Mouse (Mus musculus) hindlimb bud, embryonic 11.5 days (tissue): ENCODE results near the gene Hnrnpa3.

ENCODE experiments used
- DNase-seq: peaks from one replicate; pipeline ENCODE4 v3.0.0-alpha.2; 2012; ENCODE audit warnings: low read depth, low spot score; ENCODE audit errors: extremely low spot score

Gene Hnrnpa3

DNA sequence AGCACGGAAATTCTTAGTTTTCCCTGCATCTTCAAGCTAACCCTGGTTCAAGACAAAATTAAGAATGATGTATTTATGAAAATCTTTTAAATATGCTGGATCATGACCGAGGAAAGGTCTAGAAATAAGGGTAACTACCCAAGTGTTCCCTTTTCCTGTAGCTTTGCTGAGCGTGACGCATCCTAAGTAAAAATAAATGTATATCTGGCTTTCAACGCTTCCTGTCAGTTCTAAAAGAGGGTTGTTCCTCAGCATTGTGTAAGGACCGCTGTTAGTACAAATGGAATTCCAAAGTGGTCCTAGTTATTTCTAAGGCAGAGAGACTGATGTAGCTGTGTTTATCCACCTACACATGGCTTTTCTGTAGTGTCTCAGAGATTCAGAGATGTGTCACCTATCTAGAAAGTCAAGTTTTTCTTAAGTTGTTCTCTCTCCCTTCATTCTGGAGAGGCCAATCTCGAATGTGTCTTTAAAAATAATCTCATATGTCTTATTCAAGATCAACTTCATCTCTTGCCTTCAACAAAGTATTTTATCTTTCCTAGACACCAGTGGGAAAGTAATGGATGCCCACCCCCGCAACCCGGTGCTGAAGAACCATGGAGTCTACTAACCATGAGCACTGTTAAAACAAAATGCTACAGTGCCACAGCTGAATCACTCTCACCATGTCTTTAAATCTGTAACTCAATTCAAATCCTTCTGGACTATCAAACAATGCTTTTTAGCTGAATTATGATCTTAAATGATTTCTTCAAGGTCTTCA lies 42.9 kb downstream of the Hnrnpa3 start:
- no peak for DNase-seq

DNA sequence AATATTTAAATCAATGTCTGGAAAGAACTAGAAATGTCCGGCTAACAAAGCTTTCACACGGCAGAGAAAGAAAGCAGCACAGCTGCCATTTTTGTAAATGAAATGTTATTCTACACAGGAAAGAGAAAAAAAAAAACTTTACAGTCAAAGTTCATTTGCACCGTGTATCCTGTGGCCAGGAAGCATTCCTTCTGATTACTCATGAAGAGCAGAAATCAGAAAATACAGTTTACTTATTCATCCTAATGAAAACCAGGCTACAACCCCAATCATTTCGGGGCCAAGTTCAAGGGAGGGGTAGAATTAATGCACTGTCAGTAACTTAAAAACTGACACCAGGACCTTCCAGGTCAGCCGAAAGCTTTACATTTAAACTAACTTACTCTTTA lies 43.5 kb downstream of the Hnrnpa3 start:
- DNase-seq: no peak

DNA sequence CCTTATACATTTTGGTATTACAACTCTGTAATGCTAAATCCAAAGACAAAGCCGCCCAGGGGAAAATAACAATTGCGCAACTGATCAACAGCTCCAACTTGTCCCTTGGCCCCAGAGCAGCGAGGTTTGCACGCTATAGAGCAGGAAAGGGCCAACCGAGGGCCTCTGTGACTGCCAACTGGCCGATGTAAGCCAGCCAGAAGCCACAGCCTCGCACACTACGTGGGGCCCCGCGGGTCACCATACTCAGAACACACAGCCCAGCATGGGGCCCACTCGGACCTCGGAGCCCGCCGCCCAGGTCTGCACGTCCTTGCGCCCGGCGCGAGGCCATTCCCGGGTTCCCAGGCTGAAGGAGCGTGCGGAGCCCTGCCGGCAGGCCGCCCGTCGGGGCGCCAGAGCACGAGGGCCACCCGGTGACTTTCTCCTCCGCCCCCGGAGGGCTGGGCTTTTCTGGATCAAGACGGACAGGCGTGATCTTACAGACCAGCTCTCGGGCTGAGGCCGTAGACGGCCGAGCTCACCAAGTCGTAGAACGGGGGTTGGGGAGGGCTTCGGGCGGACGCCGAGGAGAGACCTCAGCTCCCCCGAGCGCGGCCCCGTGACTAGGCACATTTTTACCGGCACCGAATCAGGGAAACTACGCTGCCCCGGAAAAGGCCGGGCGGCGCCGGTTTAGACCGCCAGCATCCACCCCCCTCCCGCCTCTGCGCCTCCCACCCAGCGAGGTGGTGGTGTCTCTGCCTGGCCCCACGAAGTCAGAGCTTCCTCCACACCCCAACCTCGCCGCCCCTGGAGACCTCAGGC lies 44.5 kb downstream of the Hnrnpa3 start:
- DNase-seq: peak; percentile 73

DNA sequence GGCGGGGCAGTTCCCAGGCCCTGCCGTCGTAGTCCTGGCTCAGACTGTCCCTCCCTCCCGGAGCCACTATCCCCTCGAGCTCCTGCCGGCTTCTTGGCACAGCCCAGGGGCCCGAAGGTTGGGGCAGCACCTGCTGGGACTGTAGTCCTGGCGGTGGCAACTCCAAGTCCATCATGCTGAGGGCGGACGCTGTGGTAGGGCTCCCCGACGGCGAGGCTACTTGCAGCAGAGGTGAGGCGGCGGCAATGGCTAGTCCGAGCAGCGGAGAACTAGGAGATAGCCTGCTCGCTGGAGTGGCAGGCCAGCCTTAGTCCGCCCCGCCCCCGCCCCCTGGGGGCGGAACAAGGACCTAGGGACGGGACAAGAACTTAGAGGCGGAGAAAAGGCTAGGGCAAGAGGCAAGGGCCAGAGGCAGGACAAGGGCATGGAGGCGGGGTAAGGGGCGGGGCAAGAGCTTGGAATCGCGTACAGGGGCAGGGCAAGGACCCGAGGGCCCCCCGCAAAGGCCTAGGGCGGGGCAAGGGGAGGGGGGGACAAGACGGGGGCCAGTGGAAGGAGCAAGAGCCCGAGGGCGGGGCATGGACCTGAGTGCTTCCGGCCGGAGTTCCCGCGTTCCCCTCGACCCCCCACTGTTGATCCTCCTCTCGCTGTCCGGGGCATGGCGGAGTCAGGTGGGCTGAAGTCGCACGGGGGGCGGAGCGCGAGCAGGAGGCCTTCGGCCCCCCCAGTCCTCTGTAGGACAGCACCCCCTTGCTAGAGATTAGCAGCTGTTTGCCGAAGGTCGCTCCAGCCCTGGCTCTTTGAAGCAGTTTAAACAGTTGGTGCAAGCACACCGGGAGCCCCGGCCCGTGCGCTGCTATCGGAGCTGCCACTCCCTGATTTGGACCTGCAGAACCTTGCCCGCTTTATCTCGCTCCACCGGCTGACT lies 45.4 kb downstream of the Hnrnpa3 start, which contains the start of gene Nfe2l2:
Gene Nfe2l2 (minus strand): TSS at position 408 of the 928 bp plus-strand sequence.
- DNase-seq: peak; percentile 89

DNA sequence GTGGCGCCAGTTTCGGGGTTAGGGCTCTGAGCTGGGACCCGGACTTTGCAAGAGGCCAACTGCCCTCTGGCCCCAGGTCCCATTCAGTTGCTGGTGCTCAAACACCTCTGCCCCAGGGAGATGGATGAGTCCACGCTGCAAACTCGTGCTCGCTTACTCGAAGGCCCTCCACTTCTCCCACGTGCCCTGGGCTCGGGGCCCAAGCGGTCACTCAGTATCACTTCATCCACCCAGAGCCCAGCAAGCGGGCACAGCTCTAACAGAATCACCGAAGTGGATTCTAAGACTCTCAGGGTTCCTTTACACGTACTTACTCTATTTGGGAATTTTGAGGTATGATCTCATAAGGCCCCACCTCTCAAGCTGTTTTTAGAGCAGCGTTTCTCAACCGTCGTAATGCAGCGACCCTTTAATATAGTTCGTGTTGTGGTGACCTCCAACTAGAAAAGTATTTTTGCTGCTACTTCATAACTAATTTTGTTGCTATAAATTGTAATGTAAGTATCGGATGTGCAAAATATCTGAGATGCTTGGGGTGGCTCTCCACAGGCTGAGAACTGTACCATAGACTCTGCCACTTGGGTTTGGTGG lies 46.2 kb downstream of the Hnrnpa3 start:
- no peak for DNase-seq

DNA sequence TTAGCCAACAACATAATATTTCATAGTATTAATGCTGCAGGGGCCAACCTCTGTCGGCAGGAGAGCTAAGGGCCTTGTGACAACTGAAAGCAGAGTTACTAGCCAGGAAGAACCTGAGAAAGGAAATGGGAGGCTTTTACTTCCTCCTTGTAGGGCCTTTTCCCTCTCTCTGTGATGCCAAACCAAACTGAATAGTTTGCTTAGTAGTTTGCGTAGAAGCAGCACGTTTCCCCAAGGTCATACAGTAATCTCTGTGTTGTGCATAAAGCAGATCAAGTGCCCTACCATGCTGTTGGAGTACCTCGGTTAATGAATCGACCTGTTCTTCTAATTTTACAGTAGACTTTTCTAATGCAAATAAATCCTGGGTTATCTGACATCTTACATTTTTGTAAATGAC lies 47.4 kb downstream of the Hnrnpa3 start:
- DNase-seq: no peak

DNA sequence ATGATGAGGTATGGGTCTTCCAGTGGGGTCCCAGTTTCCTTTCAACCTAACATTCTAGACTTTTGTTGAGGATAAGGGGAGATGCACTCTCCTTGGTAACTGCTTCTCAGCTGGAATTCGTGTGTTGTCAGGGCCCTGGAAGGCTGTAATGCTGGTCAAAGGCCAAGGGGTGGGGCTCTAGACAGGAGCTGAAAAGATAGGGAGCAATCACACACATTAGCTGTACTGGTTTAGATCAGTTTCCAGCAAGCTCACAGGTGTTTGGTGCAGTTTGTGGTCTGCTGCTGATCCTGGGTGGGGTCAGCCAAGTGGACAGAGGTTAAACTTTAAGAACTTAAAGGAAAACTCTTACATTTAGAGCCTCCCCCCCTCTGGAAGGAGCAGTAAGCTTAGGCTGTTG lies 48.4 kb downstream of the Hnrnpa3 start:
- DNase-seq: no peak

DNA sequence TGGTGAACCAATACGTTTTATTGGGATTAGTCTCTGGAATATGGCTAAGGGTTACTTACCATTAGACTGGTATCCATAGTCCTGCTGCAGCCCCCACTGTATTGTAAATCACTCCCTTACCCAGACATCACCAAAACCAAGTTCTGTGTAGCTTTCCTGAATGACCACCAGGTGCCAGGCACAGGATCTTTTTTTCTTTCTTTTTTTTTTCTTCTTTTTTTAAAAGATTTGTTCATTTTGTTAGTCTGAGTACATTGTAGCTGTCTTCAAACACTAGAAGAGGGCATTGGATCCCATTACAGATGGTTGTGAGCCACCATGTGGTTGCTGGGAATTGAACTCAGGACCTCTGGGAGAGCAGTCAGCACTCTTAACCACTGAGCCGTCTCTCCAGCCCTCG lies 54.0 kb downstream of the Hnrnpa3 start:
- no peak for DNase-seq

DNA sequence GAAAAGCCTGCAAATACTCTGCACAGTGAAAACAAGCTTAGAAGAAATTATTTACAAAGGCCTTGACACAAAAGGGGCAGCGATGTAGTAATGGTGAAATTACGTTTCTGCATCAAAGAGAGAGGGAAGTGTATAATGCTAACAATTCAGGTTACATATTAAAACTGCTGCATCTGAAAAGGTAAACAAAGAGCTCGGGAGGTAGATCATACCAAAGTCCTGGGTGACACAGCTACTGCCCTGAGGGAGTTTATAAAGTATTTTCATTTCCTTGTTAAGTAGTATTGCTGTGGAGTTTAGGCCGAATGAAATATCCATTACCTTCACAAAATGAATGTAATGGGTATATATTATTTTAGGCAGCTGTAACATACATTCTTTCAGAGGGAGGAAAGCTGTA lies 55.7 kb downstream of the Hnrnpa3 start:
- DNase-seq: no peak

DNA sequence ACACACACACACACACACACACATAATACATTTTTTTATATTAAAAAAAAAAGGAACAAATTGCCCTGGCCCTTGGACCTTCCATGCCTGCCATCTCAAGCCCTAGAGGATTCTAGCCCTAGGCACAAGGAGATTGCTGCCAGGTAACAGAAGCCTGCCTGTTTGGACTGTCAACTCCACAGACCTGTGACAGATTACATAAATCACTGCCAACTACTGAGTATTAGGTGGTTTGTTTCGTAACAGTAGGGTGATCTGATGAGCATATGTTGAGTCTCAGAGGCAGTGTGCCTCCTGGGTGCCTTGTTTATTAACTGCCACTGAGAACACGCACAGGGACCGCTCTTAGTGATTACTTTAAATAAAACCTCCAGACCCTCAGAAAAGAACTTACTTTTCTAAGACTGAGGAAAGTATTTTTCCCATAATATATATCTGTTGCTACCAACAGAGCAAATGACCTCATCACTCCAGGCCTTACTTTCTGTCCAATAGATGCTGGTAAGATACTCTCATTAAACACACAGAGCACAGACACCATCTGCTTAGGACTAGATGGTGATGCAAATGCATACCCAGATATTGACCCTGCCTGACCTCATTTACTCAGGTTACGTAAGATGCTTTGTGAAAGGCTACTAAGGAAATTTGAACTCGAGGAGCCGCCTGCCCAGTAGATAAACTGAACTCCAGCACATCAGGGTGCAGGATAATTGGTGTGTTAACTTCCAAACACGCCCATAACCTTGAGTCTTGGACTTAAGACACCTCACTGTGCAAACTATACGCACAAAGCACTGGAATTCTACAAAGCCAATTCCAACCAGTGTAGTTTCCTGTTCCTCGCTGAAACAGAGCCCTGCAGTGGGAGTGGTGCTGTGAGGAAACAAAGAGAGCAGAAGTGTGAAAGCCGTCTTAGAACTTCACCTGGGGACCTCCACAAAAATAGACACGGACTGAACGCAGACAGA lies 57.3 kb downstream of the Hnrnpa3 start:
- no peak for DNase-seq
